Mouse (Mus musculus) heart, postnatal 0 days (tissue): ENCODE data around the gene Dnase1l3.

Source experiments
- CTCF ChIP-seq: IDR thresholded peaks from 2 replicates; pipeline ENCODE4 v1.5.1; 2016; ENCODE audit warnings: antibody characterized with exemption, control low read depth, low read depth
- EP300 ChIP-seq: IDR thresholded peaks from 2 replicates; pipeline ENCODE4 v1.6.1; 2016; ENCODE audit warnings: antibody characterized with exemption, low read depth

DNA sequence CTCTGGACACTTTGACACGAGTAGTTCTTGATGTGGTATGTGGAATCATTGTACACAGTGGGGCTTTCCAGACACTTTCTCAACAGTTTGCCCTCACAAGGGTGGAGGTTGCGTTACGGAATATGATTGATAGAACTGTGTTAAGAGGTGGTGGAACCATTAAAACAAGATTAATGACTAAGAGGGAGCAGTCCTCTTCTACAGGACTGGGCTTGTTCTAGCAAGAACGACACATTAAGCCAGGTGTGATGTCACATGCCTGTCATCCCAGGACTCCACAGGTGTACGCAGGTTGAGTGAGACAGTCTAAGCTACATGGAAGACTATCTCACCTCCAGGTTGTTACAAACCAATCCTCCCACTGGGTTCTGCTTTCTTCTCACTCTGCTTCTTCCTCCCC, 5.1 kb upstream of the Dnase1l3 start:
- TF ChIP-seq CTCF (no peak), EP300 (no peak)
